Mouse (Mus musculus): Measurements from ENCODE around the gene Aldh3a2. TPM values are rescaled to one million over a fixed set of nuclear protein-coding genes. Genes with fewer than 3 reads are reported as not detected.
"Not testable (repeated sequence)": the region's sequence is repeated elsewhere in the genome, so short reads cannot be mapped to it uniquely, and the experiment has no call there.

Aldh3a2 gene
- total RNA-seq, 4 experiments from 2014 or later: 60.4 to 66.4 (median 61.1) TPM

- DNase-seq (ENCODE audit: low spot score in 2 of 2): no peak
Measured at GRCm38 (mm10) chr11:61220156-61220881, 46.9 kb downstream of the Aldh3a2 start.

DNA sequence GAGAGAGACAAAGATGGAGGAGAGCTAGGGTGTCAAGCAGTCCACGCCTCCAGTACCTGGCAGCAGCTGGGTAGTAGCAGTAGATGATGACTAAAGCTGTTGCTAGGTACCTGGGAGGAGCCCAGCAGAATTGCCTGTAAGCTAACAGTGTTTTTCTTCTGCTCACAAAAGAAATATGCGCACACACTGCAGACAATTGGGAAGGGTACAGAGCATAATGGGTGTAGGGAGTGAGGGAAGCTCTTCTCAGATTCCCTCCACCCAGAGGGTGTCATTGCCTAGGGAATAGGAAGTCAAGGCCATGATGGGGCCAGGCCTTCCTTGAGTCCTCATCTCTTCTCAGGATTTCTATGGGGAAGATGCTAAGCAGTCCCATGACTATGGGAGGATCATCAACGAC, 51.3 kb downstream of the Aldh3a2 start:
- no peak for DNase-seq (ENCODE audit: low spot score in 2 of 2)

DNA sequence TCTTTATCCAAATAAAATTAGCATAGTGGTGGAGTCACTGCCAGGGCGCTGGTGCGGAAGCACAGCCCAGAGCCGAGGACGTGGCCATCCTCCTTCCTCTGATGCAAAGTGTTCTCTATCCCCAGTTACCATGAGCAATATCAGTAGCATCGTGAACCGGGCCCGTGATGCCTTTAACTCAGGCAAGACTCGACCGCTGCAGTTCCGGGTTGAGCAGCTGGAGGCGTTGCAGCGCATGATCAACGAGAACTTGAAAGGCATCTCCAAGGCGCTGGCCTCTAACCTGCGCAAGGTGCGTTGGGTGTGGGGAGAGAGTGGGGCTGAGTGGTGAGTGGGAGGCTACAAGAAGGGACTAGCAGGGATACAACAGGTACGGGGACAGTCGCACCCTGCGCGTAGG, 55.2 kb downstream of the Aldh3a2 start:
- no peak for DNase-seq (ENCODE audit: low spot score in 2 of 2)

DNA sequence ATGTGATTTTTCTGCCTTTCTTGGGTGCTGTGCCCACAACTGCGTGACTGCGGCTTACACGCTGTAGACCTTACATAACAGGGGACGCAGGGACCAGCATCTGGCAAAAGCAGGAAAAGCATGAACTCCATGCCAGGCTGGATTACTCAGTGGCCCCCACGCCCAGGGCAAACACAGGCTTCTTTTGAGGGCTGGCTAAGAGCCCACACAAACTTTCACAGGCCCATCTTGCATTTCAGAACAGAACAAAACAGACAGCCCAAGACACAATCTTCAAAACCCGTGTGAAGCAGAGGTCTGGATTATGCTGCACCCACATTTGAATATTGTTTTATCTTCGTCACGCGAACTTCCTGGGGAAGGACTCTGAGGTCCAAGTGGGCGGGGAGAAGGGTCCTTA, 58.9 kb downstream of the Aldh3a2 start:
- no peak for DNase-seq (ENCODE audit: low spot score in 2 of 2)

DNA sequence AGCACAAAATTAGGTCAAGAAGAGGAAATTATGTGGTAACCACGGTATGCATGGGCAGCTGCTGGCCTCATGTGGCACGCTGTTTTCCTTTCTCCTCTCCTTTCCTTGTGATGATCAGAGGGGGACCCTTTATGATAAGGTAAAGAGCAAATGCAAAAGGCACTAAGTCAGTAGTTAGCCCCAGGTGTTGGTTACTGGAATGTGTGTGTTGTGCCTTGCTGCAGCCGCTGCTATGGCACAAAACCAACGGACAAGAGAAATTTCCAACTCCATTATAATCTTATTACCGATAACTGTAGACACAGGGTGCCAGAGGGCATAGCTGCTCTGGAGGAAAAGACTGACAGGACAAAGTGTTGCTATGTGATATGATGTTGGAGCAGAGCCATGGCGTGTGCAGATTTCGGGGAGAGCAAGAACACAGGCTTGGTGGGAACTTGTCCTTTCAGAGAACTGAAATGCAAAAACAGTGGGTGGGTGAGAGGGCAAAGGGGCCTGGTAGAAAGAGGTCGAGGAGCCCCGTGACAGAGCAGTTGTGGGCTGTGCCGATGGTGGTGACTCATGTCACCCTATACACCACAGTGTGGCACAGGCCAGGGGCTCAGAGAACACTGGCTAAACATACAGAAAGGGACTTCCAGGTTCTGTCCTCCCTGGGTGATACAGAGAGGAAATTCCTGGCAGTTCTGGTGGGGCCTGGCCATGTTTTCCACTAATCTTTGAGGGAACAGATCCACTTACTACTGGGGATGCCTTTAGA, 59.6 kb downstream of the Aldh3a2 start, which contains the start of gene Aldh3a1:
Gene Aldh3a1 (plus strand): TSS at position 51 of the 760 bp plus-strand sequence.
- no peak for DNase-seq (ENCODE audit: low spot score in 2 of 2)

- DNase-seq (ENCODE audit: low spot score in 2 of 2): no peak
Measured at GRCm38 (mm10) chr11:61206136-61206535, 61.1 kb downstream of the Aldh3a2 start.

- DNase-seq (ENCODE audit: low spot score in 2 of 2): peak in 1 of 2 experiments; percentile 34
Measured at GRCm38 (mm10) chr11:61205167-61205950, 61.9 kb downstream of the Aldh3a2 start.

DNA sequence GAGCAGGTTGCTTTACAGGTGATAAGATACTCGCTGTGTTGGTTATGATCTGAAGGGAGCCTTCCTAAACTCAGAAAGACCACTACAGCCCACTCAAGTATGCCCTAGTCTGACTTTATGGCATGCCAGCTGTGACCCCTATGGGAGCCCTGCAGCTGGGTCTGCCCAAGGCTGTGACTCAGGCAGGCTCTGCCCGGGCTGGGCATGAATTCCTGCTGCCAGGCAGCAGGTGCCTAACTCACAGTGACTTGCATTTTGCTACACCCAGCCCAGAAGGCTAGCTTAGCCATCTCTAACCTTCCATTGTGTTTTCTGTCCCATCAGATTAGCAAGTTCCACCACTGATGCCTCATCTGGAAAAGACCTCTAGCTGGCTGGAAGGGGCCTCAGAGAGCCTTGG, 64.5 kb downstream of the Aldh3a2 start:
- no peak for DNase-seq (ENCODE audit: low spot score in 2 of 2)

- no peak for DNase-seq (ENCODE audit: low spot score in 2 of 2)
Measured at GRCm38 (mm10) chr11:61202186-61202585, 65.1 kb downstream of the Aldh3a2 start.

GRCm38 (mm10) chr11:61199620-61200362, 67.5 kb downstream of the Aldh3a2 start:
- no peak for DNase-seq (ENCODE audit: low spot score in 2 of 2)

DNA sequence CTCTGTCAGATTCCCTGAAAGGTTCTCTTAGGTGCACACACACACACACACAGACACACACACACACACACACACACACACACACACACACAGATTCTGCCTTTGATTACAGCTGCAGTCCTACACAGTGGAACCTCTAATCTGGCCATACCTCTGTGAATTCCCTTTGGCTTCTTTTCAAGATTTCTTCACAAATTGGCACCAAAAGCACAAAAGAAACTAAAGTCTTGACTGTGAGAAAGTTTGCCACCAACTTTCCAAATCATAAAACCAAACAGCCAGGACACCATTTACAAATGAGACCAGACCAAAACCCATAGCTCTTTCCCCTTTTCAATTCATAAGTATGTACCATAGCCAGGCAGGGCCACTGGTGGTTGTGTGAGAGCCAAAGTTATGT, 69.3 kb downstream of the Aldh3a2 start:
- DNase-seq (ENCODE audit: low spot score in 2 of 2): no peak

GRCm38 (mm10) chr11:61196616-61197353, 70.5 kb downstream of the Aldh3a2 start:
- DNase-seq (ENCODE audit: low spot score in 2 of 2): no peak

GRCm38 (mm10) chr11:61193392-61193791, 73.9 kb downstream of the Aldh3a2 start:
- peak; percentile 61 to 84 for DNase-seq (ENCODE audit: low spot score in 2 of 2)

DNA sequence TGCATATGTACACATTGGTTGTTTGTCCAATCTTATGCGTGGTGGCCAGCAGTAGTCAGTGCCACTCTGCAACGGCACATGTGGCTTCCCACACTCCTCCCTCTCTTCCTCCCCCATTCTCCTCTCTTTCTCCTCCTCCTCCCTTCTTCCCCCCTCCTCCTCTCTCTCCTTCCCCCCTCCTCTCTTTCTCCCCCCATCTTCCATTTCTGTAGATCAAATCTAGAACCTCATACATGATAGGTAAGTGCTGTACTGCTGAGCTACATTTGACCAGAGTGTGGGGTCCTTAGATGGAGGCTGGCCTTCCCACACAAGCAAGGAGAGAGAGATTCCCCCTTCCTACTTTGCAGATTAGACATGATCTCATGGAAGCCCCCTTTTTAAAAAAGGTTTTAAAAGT, 74.5 kb downstream of the Aldh3a2 start:
- no peak for DNase-seq (ENCODE audit: low spot score in 2 of 2)

DNA sequence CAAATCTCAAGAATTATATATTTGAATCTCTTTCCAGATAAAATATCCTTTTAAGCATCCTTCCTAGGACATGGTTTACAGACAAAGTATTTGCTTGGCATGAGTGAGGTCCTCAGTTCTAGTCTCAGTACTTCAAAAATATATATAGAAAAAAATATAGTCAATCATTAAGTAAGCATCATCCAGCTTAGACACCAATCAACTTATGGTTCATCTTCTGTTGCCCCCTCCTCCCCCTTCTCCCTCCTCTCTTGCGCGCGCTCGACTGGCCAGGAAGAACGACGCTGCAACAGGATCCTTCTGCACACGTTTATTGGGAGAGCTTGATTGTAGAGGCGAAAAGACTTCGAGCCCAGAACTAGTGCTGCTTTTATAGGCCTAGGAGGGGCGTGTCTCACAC, 75.1 kb downstream of the Aldh3a2 start:
- DNase-seq (ENCODE audit: low spot score in 2 of 2): not testable (repeated sequence)

GRCm38 (mm10) chr11:61190776-61191175, 76.5 kb downstream of the Aldh3a2 start:
- DNase-seq (ENCODE audit: low spot score in 2 of 2): no peak

DNA sequence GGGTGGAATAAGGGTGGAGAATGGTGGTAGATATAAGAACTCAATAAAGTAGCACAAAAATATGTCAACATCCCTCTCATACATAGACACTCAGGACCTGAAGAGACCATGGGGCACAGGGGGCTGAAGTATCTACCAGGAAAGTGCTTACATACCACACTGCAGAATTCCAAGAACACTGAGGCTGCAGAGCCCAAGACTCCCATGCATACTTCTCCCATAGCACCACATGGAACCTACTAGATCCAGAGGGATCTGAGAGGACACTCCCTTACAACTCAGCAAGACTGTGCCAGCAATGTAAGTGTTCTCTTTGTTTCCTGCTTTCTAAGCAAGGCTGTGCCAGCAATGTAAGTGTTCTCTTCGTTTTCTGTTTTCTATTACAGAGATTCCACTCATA, 83.4 kb downstream of the Aldh3a2 start:
- DNase-seq (ENCODE audit: low spot score in 2 of 2): no peak

DNA sequence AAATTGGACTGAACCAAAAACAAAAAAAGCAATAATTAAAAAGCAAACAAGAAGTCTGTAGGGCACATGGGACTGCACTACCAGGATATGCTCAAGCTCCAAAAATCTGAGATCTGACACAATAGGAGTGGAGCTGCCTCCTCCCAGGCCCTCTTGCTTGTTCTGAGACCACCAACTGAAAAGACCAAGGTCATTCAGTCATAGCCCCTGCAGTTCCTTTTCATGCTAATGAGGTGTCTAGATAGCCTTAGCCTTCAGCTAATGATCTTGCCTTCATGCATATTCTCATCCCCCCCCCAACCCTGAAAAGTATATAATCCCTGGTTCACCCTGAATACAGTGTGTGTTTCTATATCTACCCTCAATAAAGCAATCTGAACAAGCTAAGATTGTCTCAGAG, 85.6 kb downstream of the Aldh3a2 start:
- DNase-seq (ENCODE audit: low spot score in 2 of 2): no peak

GRCm38 (mm10) chr11:61180361-61180760, 86.9 kb downstream of the Aldh3a2 start:
- peak in 1 of 2 experiments; percentile 38 for DNase-seq (ENCODE audit: low spot score in 2 of 2)

DNA sequence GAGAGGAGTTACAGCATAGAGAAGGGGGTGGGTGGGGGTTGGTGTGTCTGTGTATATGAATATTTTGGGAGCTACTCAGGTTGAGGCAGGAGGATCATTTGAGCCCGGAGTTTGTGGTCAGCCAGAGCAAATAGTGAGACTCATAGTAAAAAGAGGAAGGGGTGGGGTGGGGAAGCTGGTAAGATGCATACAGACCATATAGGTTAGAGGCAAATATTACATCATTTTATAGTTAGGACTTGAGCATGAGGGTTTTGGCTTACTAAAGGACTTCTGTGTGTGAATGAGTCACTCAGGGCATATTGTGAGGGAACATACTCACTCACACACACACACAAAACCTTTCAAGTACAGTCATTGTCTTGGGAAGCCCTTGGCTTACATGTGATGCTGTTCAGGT, 90.9 kb downstream of the Aldh3a2 start:
- no peak for DNase-seq (ENCODE audit: low spot score in 2 of 2)

DNA sequence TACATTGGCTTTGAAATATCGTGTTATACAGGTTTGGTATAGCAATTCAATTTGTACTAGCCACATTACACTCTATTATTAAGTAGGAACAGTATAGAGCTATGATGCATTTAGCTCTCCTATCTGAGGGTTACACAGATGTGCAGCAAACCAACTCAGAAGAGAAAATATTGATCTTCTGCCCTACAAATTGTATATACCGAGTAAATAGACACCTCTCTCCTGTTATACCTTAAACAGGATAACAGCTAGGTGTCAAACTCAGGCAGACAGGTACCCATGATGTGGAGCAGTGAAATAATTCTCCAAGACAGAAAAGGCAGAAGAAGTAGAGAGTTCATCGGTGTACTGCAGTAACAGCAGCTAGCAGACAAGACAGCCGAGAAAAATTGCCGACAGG, 91.5 kb downstream of the Aldh3a2 start:
- DNase-seq (ENCODE audit: low spot score in 2 of 2): no peak
